Mouse (Mus musculus): Measurements from ENCODE around the gene Hrh1. TPM values are rescaled to one million over a fixed set of nuclear protein-coding genes. Genes with fewer than 3 reads are reported as not detected.

The Hrh1 gene
- polyA plus RNA-seq, 1 experiment from 2014 or later = 0.05 TPM

Other genes with a start within 250 kb of the Hrh1 start
- 0.45 and 0.52 TPM in 2 replicates for gene Slc6a1, start 115.3 kb upstream of the Hrh1 start, polyA plus RNA-seq (2015; fragmentation: Nextera tagmentation; extraction: Ambion mirVana)
- gene Atg7, start 245.2 kb downstream of the Hrh1 start, polyA plus RNA-seq (2015; fragmentation: Nextera tagmentation; extraction: Ambion mirVana) = 21.5 and 22.6 TPM in 2 replicates

Measured in lung, embryonic 15.5 days (tissue).